In the genomic region with DNA sequence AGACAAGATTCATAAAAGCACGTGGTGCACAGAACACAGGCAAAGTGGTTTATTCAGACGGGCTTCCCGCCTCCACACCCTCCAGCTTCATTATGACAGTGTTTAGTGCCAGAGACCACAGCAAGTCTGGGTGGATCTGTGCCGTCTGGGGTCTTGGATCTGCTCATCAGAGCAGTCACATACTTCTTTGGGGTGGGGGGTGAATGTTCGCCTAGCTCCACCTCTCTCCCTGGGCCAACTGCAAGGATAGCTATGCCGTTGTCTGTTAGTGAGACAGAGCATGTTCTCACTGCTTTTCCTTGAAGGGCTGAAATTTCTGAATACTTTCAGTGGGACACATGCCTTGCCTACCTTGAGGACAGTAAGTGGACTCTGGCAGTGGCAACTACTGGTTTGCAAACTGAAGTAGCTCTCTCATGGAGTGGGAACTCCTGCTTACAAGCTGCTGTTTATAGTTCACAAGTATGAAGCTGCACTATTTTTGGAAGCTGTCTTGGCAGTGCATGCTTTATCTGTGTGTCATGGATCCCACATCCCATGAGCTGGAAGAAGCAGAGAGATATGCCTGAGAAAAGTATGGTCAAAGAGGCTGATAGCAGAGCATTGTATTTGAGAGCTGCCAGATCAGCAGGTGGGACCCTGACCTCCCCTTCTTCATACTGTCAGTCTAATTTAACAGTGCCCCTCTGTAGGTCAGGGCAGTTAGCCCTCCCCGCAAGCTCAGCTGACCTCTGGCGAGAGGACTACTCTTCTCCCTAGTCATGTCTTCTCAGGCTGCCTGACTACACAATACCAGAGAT, we compare ENCODE assay signal across 10 mouse cellular contexts.
DNase-seq lines count a peak whose midpoint lies in the region; ATAC-seq lines count a peak whose summit lies in the region.
"Had no signal": no experiment of that assay in that cellular context is flagged by ENCODE, and none has a peak within 500 bp of the region (broad histone marks: within the 10 kb centered on the region; RNA-seq: fewer than 3 reads in every experiment).

No protein-coding gene starts in this region.

- H3K4me3 ChIP-seq in hindbrain, embryonic 13.5 days, result no peak overlapping the region
- H3K4me3 ChIP-seq: liver, embryonic 15.5 days had no signal

- no peak overlapping the region for H3K27ac ChIP-seq in hindbrain, embryonic 13.5 days
- H3K27ac ChIP-seq: liver, embryonic 15.5 days had no signal

- intact Hi-C loops in heart, postnatal 36 days (cut with DNase I), result loop anchor here (2.0 kb wide), 1 partner anchor 103 kb away; no protein-coding TSS in a partner anchor

- ATAC-seq in frontal cortex, adult (ENCODE audit: low TSS enrichment), result peak; percentile 86
- ATAC-seq in hindbrain, embryonic 13.5 days (ENCODE audit: low FRiP score), result no peak

- H3K9me3 ChIP-seq in hindbrain, embryonic 13.5 days, result no peaks in the 10 kb centered on the region
- H3K9me3 ChIP-seq: liver, embryonic 15.5 days had no signal

- H3K4me1 ChIP-seq in hindbrain, embryonic 13.5 days (replicated peaks), result peaks cover 16% of the 10 kb centered on the region
- H3K4me1 ChIP-seq: liver, embryonic 15.5 days had no signal

- H3K27me3 ChIP-seq in hindbrain, embryonic 13.5 days, result no peaks in the 10 kb centered on the region
- H3K27me3 ChIP-seq: CH12.LX; liver, embryonic 15.5 days had no signal

- WGBS in hindbrain, embryonic 13.5 days, result 64% methylated on average over 8 of the region's 8 CpGs

- DNase-seq in frontal cortex, postnatal 25 days (ENCODE audit: low spot score in 2 of 2), result no peak
- DNase-seq in right cerebral cortex, adult 18-20 months, result peak; percentile 57
- DNase-seq in right cerebral cortex, postnatal 14 days, result no peak
- DNase-seq in heart, postnatal 36 days, result peak; percentile 10 to 49
- DNase-seq in skeletal muscle tissue, adult 2 months (ENCODE audit: low read depth, low spot score), result peak; percentile 76
- no peak for DNase-seq in natural killer cell, adult 2 months (ENCODE audit: low spot score in 2 of 2)

- no peaks in the 10 kb centered on the region for H3K36me3 ChIP-seq in hindbrain, embryonic 13.5 days
- H3K36me3 ChIP-seq: liver, embryonic 15.5 days had no signal

- no peak overlapping the region for H3K9ac ChIP-seq in hindbrain, embryonic 13.5 days
- H3K9ac ChIP-seq: liver, embryonic 15.5 days had no signal

- no peak overlapping the region for H3K4me2 ChIP-seq in hindbrain, embryonic 13.5 days
- H3K4me2 ChIP-seq: liver, embryonic 15.5 days had no signal

Comparison
In these comparisons a context has a peak if more than half of its experiments do, and no peak if none do; other contexts are left out.
1. DNase-seq: peak in right cerebral cortex, adult 18-20 months (single experiment), heart, postnatal 36 days (2 of 2) and skeletal muscle tissue, adult 2 months (single experiment); none in frontal cortex, postnatal 25 days (0 of 2), right cerebral cortex, postnatal 14 days (single experiment) and natural killer cell, adult 2 months (0 of 2).